Mouse (Mus musculus) liver, adult (tissue): ENCODE measurements at regions not wholly inside any gene's neighbourhood (a gene's known extent, or its start where the extent isn't known, plus 50 kb on each side); places are given as distances from the start of the nearest gene placed in this dataset.
A peak's percentile ranks its signal among the peaks of the same experiment; 100 is the strongest.

ENCODE experiments used
- GATA4 ChIP-seq: IDR thresholded peaks from 2 replicates; pipeline ENCODE4 v1.6.1; 2014; ENCODE audit warnings: mild to moderate bottlenecking, low read length; ENCODE audit not compliant: insufficient replicate concordance

DNA sequence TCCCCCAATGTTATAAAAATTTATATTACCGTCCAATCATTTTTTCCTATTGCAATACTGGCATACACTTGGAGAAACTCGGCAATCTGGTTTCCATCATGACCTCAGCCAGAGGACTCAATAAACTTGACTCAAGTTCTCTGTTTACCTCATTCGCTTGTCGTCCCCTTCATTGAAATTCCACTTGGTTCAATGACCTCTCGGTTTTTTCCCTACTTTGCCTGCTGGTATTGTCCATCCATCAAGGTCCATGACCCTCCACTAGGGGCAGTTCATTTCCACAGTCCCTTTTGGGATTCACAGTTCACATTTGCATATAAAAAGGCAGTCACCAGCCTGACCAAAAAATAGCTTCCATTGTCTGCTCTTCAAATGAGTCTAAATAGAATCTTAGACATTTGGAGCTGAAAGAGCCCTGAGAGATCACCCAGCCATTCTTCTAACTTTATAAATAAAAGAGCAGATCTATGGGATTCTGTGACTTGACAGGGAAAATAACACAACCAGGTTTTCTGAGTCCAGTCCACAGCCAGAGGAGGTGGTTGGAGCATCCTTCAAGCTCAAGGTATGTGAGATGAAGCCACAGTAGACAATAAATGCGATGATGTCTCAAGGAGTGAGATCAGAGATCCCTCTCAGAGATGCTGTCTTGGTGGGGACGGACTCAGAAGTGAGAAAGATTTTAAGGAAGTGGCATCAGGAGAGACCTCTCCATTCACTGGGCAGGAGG is 347.4 kb upstream of the Jarid2 start:
- no peak for TF ChIP-seq GATA4

DNA sequence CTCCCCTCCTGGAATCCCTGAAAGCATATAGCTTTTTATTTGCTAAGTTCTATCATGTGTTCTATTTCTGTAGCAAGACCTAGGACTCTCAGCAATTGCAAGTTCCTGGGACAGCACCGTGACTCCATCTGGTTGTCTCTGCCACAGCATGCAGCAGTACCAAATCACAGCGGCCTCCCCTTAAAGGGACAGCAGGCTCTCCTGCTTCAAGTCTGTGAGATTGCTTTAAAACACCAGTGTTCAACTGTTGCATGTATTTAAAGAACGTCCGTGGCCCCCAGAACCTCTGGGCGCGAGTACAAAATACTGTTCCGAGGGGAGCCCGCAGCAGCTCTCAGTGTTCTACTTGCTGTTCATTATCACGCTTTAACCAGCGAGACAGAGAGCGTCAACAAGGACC is 346.0 kb upstream of the Jarid2 start:
- no peak for TF ChIP-seq GATA4

DNA sequence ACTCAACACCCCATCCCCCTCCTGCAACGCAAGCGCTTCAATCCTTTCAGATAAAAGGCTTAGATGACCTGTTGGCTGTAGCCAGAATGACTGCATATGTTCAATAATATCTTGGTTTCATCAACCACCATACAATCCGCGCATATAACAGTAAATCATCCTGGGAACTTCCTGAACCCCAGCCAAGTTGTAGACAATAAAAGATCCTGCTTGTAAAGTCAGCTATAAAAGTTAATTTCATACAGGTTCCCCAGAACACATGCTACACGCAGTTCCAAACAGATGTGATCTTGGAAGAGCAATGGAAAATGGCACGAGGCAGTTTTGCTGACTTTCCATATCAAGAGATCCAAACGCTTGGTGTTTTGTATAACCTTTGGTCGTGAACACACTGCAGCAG is 342.5 kb upstream of the Jarid2 start:
- TF ChIP-seq GATA4 = no peak

DNA sequence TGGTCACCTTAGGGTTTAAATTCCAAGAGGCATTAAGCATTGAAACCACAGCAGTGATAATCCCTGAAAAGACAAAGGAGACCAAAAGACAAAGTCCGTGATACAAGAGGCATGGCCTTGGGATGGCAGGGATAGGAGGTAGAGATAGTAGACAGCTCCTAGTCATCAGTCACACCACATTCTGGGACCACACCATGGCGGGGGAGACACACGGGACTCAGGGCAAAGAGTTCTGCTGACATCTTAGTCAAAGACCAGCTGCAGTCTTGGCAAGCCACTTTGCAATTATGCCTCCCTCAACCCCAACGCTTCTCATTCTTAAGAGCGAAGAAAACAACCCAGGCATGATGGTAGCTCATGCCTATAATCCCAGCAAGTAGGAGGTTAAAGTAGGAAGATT is 339.6 kb upstream of the Jarid2 start:
- no peak for TF ChIP-seq GATA4

DNA sequence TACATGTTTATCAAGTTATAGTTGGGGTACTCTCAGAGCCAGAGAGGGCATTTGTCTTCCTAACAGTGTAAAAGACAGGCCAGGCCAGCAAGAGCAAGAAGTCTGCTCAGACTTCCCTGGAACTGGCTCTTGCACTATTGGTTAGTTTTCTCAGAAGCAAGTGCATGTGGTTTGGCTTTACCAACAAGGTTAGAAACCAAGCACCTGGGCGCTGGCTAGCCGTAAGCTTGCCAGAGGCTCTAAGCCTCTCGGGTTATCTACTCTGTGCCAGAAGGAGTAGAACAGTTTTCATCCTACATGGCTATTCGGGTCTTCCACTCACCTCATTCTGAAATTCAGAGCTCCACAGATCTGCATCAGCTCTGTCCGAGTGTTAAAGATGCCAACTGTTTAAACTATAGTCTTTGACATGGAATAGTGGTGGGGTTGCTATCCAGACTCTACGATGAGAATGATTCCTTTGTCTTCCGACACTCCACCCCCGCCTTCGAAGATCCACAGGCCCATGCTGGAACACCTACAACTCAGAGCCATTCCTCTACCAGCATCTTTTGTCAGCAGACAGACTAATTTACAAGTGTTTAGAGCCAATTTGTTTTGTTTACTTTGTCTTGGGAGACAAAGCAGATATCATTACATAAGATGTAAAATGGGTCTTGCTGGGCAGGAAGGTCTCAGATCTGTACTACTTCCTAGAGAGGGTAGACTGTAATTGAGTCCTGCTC is 338.4 kb upstream of the Jarid2 start:
- no peak for TF ChIP-seq GATA4

DNA sequence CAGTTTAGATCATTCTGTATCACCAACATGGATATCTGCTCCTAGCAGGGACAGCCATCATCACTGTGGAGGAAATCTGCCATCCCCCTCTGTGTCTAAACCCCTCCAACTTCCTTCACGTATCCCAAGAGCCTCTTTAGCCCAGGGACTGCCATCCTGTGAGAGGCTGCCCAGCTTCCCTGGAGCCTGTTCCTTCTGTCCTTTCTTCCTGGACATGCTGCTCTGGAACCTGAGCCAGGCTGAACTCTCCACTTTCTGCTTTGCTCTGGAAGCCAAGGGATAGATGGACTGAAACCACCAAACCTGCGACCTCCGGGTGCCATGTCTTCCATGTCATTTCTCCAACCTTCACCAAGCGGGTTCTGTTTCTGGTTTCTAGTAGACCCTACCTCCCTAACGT is 335.3 kb upstream of the Jarid2 start:
- TF ChIP-seq GATA4 = no peak

DNA sequence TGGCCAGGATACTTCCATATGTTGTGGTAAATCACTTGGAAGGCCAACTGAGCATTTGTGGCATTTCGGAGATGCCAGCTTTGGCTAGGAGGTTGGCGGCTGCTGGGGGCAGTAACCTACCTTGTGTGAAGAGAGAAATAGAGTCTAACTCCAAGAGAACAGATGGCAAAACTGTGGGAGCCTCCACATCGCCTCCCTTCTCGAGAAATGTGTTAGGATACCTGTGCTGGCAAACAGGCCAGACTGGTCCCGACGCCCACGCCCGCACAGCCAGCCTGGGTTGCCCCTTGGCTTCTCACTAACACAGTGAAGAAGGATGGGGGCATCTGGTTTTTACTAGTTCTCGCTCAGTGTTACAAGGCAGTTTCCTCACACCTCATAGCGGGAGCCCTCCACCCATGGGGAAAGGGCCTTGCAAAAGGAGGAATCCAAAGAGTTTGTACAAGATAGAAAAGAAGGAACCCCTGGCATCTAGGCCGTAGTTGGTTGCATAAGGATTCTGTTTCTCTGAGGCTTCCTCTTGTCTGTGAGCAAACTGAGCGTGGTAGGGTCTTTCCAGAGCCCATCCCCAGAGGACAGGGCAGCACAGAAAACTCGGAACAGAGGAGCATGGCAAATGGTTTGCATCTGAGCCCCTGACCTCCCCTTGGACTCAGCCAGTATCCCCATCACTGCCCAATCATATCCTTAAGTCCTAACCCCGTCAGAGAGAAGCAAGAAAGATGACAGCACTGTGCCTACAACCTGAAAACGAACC is 330.5 kb upstream of the Jarid2 start:
- no peak for TF ChIP-seq GATA4

DNA sequence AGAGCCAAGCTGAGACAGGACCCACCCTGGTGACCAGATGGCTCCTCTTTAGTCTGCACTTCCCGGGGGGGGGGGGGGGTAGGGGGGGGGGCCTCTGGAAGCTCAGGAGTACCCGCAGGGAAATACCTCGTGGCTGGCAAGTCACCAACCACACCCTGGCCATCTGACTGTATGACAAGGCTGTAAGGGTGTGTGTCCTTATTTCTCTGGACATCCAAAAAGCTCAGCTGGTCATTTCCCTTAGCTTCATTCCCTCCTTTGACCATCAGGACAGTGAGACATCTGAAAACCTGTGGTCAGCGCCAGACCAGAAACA is 329.9 kb upstream of the Jarid2 start:
- no peak for TF ChIP-seq GATA4

DNA sequence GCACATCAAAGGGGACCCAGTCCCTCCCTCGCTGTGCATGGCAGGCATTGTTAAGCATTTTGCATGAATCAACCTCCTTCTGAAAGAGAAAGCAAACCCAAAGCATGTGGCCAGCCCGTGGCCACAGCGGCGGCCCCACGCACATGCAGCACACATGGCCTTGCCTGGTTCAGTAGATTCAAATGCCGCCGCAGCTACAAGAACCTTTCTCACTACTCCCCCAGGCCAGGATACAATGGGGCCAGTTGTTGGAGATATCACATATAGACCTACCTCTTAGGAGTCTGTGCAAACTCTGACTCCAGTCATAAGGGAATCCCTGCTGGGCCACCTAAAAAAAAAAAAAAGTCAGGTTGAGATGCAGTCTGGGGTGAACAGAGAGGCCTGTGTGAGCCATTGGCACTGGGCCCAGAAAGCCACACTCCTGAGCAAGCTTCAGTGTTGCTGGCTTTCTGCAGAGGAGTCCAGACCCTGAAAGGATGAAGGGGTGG is 329.4 kb upstream of the Jarid2 start:
- TF ChIP-seq GATA4 = no peak

DNA sequence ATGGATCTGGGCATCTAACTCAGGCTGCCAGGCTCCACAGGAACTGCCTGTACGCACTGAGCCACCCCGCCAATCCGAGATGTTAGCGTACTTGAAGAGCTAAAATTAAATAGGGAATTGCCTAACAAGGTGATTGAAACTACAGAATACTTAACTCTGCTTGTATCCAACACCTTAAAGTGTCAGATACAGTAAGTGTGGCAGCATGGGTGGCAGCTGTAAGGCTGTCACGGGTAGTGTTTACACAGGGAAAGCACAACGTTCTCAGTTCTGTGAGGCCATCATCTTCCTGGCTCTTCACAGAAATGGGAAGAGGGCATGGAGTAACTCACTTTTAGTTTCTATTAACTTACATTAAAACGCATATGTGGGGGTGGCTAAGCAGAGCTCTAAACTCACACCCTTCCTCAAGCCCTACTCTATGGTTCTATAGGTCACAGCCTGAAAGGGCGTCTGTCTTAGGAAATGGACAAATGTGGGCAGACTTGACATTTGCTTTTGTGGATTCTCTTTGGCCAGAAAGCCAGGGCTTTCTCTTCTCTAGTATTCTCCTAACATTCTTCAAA is 325.2 kb upstream of the Jarid2 start:
- no peak for TF ChIP-seq GATA4

DNA sequence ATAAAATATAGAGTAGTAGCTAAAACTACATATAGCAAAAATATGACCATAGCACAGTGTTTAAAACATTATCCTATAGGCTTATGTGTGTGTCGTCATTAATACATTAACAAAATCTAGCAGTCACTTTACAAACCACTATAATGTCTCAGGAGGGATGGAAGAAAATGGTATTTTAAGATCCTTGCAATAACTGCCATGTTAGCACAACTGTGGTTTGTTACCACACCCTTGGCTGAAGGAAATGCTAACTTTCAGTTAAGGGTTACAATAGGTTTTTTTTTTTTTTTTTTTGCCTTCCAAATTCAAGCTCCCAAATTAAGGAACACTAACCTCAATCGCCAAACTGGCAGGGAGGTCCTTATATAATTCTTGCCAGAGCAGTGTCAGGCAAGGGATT is 322.0 kb upstream of the Jarid2 start:
- no peak for TF ChIP-seq GATA4

DNA sequence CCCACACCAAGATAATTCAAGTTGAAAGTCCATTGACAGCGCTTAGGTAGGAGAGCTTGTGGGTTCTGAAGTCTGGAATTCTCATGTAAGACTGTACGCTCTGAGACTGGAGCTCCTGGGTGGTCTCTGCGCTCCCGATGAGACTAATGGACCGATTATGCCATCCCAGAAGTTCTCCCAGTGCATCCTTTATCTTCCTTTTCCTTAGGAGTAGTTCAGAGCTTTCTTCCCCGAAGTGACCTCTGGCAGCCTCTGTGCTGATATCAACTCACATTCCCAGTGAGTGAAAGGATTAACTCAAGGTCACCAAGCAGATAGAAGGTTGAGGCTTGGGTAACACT is 320.7 kb upstream of the Jarid2 start:
- no peak for TF ChIP-seq GATA4

DNA sequence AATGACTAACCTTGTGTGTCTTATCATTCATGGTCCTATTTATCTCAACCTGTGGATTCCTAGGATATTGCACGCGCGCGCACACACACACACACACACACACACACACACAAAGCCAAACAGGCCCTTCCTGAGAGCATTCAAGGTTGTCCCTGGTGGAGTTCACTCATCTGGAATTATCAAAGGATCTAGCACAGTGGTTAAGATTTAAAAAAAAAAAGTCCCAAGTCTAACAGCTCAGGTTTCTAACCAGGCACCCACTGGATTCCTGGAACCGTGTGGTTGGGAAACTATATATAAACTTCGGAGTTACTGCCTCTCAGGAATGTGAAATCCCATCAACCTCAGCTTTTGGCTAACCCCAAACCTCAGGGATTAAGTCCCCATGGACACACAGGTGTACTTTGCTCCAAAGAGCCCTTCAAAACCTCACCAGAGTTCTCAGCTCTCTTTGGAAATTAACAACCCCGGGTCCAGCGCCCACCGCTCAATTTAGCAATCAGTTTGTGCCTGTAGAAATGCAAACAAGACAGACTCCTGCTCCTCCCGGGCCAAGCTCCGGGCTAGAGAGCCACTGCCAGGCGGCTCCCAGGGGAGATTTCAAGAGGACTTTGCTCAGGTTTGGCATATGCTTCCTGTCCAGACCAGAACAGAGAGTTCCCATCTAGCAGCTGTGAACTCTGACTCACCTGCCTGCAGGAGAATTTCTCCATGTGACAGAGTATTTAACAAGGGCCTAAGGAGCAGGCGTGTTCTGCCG is 320.1 kb upstream of the Jarid2 start:
- peak; percentile 25; the same call in 1 of the 2 replicates for TF ChIP-seq GATA4

DNA sequence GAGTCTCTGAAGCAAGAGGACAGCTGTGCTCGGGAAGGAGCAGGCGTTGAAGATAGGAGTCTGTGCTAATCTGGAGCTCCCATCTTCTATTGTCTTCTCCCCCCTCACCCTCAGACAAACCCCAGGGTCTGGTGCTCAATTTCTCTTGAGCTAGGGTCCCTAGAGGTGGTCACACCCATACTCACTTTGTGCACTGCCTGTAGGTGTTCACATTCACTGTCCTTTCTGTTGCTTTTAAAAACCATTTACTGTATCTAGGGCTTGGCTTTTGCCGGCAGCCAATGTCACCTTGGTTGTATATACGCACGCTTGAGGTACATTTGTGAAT is 319.6 kb upstream of the Jarid2 start:
- no peak for TF ChIP-seq GATA4

DNA sequence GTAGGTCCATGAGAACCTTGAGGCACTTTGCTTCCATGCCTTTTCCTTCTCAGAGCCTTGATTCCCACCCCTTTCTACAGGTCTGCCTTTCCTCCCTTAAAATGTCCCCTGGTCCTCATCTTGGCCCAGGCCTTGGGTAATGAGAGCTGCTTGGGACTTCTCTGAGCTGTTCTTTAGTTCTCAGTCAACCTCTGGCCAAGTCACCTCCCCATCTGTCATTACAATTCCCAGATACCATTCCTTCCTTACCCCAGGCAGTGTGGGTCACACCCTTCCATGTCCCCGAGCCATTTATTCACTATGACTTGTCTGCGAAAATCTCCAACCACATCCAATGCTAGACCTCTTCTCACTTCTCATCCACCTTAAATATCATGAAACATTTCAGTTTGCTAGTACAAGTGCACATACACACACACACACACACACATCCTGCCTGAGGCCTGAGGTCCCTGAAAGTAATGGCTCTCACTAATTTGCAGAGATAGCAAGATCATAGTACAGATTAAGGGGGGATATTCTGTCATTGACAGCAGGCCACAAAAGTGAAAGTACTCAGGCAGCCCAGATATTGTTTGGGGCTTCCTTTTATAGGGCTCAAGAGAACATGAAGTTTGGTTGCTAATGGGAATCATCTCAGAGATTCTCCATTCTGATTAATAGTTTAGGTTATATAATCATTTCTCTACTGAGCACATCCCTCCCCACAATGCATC is 317.3 kb upstream of the Jarid2 start:
- TF ChIP-seq GATA4 = no peak
